21 mouse cellular contexts compared by ENCODE assay signal in the genomic region with DNA sequence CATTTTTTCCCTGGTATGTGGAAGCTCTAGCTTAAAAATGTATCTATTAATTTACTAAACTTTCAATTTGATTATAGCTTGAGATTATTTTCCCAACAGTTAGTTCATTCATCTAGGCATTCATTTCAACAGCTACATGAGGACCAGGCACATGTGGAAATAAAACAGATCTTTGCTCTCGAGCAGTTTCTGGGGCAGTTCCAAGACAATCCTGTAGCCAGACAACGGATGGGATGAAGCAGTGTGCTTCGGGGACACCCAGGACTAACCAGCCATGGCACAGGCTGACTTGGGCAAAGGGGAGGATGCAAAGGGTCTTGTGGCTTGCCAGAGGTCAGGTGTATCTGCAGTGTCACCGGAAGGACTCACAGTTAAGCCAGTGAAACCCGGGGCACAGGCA.
DNase-seq lines count a peak whose midpoint lies in the region; TF ChIP-seq lines count a peak whose summit lies in the region.
"Had no signal": no experiment of that assay in that cellular context is flagged by ENCODE, and none has a peak within 500 bp of the region (broad histone marks: within the 10 kb centered on the region; RNA-seq: fewer than 3 reads in every experiment).

No protein-coding gene starts in this region.

- no peaks in the 10 kb centered on the region for H3K79me2 ChIP-seq in liver, adult 2 months (ENCODE audit: control insufficient read depth, insufficient read depth, low read length)

- no peak for TF ChIP-seq CTCF in liver, adult 2 months (IDR thresholded peaks at IDR 0.05; ENCODE audit: low read depth, low read length)

- DNase-seq in heart, postnatal 10 days = peak; percentile 58 to 60
- DNase-seq in heart, embryonic 10.5 days (ENCODE audit: low spot score) = no peak
- peak; percentile 55 for DNase-seq in liver, adult 2 months (ENCODE audit: extremely low read depth, low read depth, low spot score)
- DNase-seq in liver (no peak), MN1 (ENCODE audit: low spot score) (peak; percentile 42)
- DNase-seq: adrenal gland, adult 2 months; adrenal gland, postnatal 10 days; adrenal gland, postnatal 25 days; B cell, adult 2 months; cerebellum, adult 11 months; cerebellum, adult 18-20 months; cerebellum, adult 8-10 months; cerebellum, adult 9-11 months; cerebellum, postnatal 25 days; forebrain, postnatal 0 days had no signal

- H3K4me3 ChIP-seq in heart, embryonic 10.5 days = no peak overlapping the region
- no peak overlapping the region for H3K4me3 ChIP-seq in liver, adult 2 months (ENCODE audit: insufficient read depth, low read depth, low read length)
- H3K4me3 ChIP-seq: embryonic facial prominence, embryonic 10.5 days; embryonic facial prominence, embryonic 12.5 days; forebrain, embryonic 13.5 days; forebrain, embryonic 15.5 days had no signal

- no peak overlapping the region for H3K9ac ChIP-seq in liver, adult 2 months (ENCODE audit: low read depth, low read length)
- H3K9ac ChIP-seq: embryonic facial prominence, embryonic 12.5 days; forebrain, embryonic 13.5 days; forebrain, embryonic 15.5 days; forebrain, postnatal 0 days had no signal

- WGBS in heart, embryonic 10.5 days = 82% methylated on average over 5 of the region's 5 CpGs
- WGBS in liver, adult 2 months = 31% methylated on average over 5 of the region's 5 CpGs

- no peak overlapping the region for H3K27ac ChIP-seq in heart, embryonic 10.5 days
- H3K27ac ChIP-seq in liver, adult 2 months (replicated peaks; ENCODE audit: insufficient read depth, low read depth, low read length) = no peak overlapping the region
- H3K27ac ChIP-seq: embryonic facial prominence, embryonic 10.5 days; embryonic facial prominence, embryonic 12.5 days; forebrain, embryonic 13.5 days; forebrain, embryonic 15.5 days had no signal

- 0 out of 2 replicates have a peak, but pooled peaks cover 8% of the 10 kb centered on the region for H3K4me1 ChIP-seq in heart, embryonic 10.5 days
- H3K4me1 ChIP-seq in liver, adult 2 months (ENCODE audit: control insufficient read depth, insufficient read depth, low read length) = no peaks in the 10 kb centered on the region; the same call in 1 of the 2 replicates
- H3K4me1 ChIP-seq: embryonic facial prominence, embryonic 10.5 days; embryonic facial prominence, embryonic 12.5 days had no signal

- no peaks in the 10 kb centered on the region for H3K27me3 ChIP-seq in heart, embryonic 10.5 days (ENCODE audit: insufficient read depth, poor library complexity, severe bottlenecking)
- H3K27me3 ChIP-seq in liver, adult 2 months (ENCODE audit: control insufficient read depth, insufficient read depth, low read length) = no peaks in the 10 kb centered on the region
- H3K27me3 ChIP-seq: CH12.LX; embryonic facial prominence, embryonic 12.5 days; forebrain, embryonic 13.5 days; forebrain, embryonic 15.5 days had no signal

- TF ChIP-seq POLR2A in liver, adult 2 months (IDR thresholded peaks at IDR 0.05; ENCODE audit: extremely low read depth, insufficient read depth, low read length) = no peak

- peaks cover 16% of the 10 kb centered on the region for H3K36me3 ChIP-seq in heart, embryonic 10.5 days
- no peaks in the 10 kb centered on the region for H3K36me3 ChIP-seq in liver, adult 2 months (ENCODE audit: control insufficient read depth, insufficient read depth, low read length)

- intact Hi-C loops in heart, postnatal 10 days (cut with DNase I) = no loop called here

- H3K9me3 ChIP-seq in heart, embryonic 10.5 days = no peaks in the 10 kb centered on the region
- H3K9me3 ChIP-seq: embryonic facial prominence, embryonic 10.5 days; embryonic facial prominence, embryonic 12.5 days; forebrain, embryonic 13.5 days; forebrain, embryonic 15.5 days; G1E had no signal

Comparison
In these comparisons a context has a peak if more than half of its experiments do, and no peak if none do; other contexts are left out.
1. DNase-seq: peak in heart, postnatal 10 days (2 of 2), liver, adult 2 months (single experiment) and MN1 (single experiment); none in heart, embryonic 10.5 days (single experiment) and liver (single experiment).